Mouse (Mus musculus) intestine, embryonic 14.5 days (tissue): ENCODE results near the gene Myh10. TPM values are rescaled to one million over a fixed set of nuclear protein-coding genes. Genes with fewer than 3 reads are reported as not detected.

ENCODE experiments used
- ATAC-seq: fragments of 200-750 bp; cut with Nextera tagmentation; replicated peaks from 2 replicates; pipeline ENCODE4 v1.8.0; 2017; ENCODE audit warnings: low read depth, moderate number of reproducible peaks, moderate TSS enrichment, moderate library complexity; ENCODE audit not compliant: low FRiP score, low TSS enrichment
- DNase-seq: peaks from one replicate; pipeline ENCODE4 v3.0.0-alpha.2; 2018; ENCODE audit warnings: low spot score
- H3K27ac ChIP-seq: fragments of 300-500 bp; sonication (generic); 2 replicates; pipeline ENCODE4 v1.5.1; 2014; ENCODE audit warnings: low read depth, mild to moderate bottlenecking, control low read depth
- H3K27me3 ChIP-seq: fragments of 300-500 bp; sonication (generic); replicated peaks from 2 replicates; pipeline ENCODE4 v1.6.1; 2014; ENCODE audit warnings: low read length, control low read depth; ENCODE audit not compliant: control insufficient read depth, insufficient read depth
- H3K36me3 ChIP-seq: fragments of 300-500 bp; sonication (generic); 2 replicates; pipeline ENCODE4 v1.6.1; 2014; ENCODE audit warnings: low read length, control low read depth; ENCODE audit not compliant: control insufficient read depth, insufficient read depth
- H3K4me1 ChIP-seq: fragments of 300-500 bp; sonication (generic); replicated peaks from 2 replicates; pipeline ENCODE4 v1.6.1; 2014; ENCODE audit warnings: low read length, control low read depth, mixed read lengths; ENCODE audit not compliant: control insufficient read depth, insufficient read depth
- H3K4me2 ChIP-seq: fragments of 300-500 bp; sonication (generic); 2 replicates; pipeline ENCODE4 v1.6.1; 2014; ENCODE audit warnings: low read length
- H3K4me3 ChIP-seq: fragments of 300-500 bp; sonication (generic); 2 replicates; pipeline ENCODE4 v1.5.1; 2014; ENCODE audit warnings: low read depth, low read length, control low read depth, mixed read lengths
- H3K9ac ChIP-seq: fragments of 300-500 bp; sonication (generic); 2 replicates; pipeline ENCODE4 v1.6.1; 2014; ENCODE audit warnings: mild to moderate bottlenecking, low read length
- H3K9me3 ChIP-seq: fragments of 300-500 bp; sonication (generic); 2 replicates; pipeline ENCODE4 v1.6.1; 2016; ENCODE audit warnings: low read length, control low read depth; ENCODE audit not compliant: control insufficient read depth
- WGBS: fragments of 180-500 bp; shearing (Covaris S2); extraction: QIAGEN DNeasy Blood & Tissue Kit; methylation state at CpG from one replicate; pipeline ENCODE4 v1.1.7; 2014; 5-methylcytosine and 5-hydroxymethylcytosine counted together
- polyA plus RNA-seq: library from polyadenylated mRNA; unstranded; fragments of >200 nt; fragmentation: Nextera tagmentation; extraction: Ambion mirVana; gene quantifications from 2 replicates; pipeline ENCODE4 v1.2.1, GENCODE M21; 2014

Gene Myh10
- polyA plus RNA-seq, 1 experiment from 2014 or later, result 108 TPM

DNA sequence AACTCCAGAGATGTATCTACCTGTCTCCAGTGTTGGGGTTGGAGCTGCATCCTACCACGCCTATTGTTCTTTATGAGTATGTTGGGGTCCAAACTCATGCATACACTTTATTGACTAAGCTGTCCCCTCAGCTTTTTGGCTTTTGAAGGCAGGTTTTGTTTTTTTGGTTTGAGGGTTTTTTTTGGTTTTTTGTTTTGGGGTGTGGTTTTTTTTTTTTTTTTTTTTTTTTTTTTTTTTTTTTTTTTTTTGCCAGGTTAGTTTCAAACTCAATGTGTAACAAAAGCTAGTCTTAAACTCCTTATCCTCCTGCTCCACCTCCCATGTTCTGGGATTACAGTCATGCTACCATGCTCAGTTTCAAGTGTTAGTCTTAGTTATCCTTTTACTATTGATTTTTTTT, 12.9 kb downstream of the Myh10 start:
- Histone ChIP-seq H3K27ac (no peak overlapping the region), H3K4me3 (no peak overlapping the region), H3K9me3 (0 out of 2 replicates have a peak, but pooled peaks cover 3% of the 10 kb centered on the region), H3K27me3 (no peaks in the 10 kb centered on the region), H3K36me3 (peaks cover 57% of the 10 kb centered on the region), H3K9ac (no peak overlapping the region), H3K4me2 (no peak overlapping the region), H3K4me1 (no peaks in the 10 kb centered on the region)
- no peak for ATAC-seq
- 92% methylated on average over 1 of the region's 1 CpGs for WGBS
- no peak for DNase-seq

DNA sequence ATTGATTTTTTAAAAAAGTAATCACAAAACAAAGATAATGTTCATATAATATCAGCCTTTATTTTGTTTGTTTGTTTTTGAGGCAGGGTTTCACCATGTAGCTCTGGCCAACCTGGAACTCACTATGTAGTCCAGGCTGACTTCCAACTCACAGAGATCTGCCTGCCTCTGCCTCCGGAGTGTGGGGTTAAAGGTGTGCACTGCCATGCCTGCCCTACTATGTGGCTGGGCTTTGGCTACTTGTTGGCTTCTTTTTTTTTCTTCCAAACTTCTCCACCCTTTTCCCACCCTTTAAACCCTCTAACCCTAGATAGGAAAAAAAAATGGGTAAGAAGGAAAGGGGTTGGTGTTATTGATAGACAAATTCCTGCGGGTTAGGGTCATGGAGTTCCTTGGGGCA, 13.5 kb downstream of the Myh10 start:
- ATAC-seq (no peak), DNase-seq (no peak)
- Histone ChIP-seq H3K27me3 (no peaks in the 10 kb centered on the region), H3K36me3 (peaks cover 51% of the 10 kb centered on the region), H3K4me1 (peaks cover 4% of the 10 kb centered on the region), H3K9ac (no peak overlapping the region), H3K4me2 (no peak overlapping the region), H3K27ac (no peak overlapping the region), H3K4me3 (no peak overlapping the region), H3K9me3 (0 out of 2 replicates have a peak, but pooled peaks cover 3% of the 10 kb centered on the region)
- WGBS, result 98% methylated on average over 2 of the region's 2 CpGs

- H3K9ac ChIP-seq, result no peak overlapping the region
- H3K9me3 ChIP-seq, result 0 out of 2 replicates have a peak, but pooled peaks cover 3% of the 10 kb centered on the region
- DNase-seq, result no peak
- ATAC-seq, result no peak
- no peaks in the 10 kb centered on the region for H3K27me3 ChIP-seq
- WGBS, result 66% methylated on average over 9 of the region's 9 CpGs
- no peak overlapping the region for H3K27ac ChIP-seq
- no peak overlapping the region for H3K4me2 ChIP-seq
- H3K4me3 ChIP-seq, result no peak overlapping the region
- peaks cover 4% of the 10 kb centered on the region for H3K4me1 ChIP-seq
- H3K36me3 ChIP-seq, result peaks cover 32% of the 10 kb centered on the region
These were observed 15.4 kb downstream of the Myh10 start for GRCm38 (mm10) chr11:68706524-68707429.

DNA sequence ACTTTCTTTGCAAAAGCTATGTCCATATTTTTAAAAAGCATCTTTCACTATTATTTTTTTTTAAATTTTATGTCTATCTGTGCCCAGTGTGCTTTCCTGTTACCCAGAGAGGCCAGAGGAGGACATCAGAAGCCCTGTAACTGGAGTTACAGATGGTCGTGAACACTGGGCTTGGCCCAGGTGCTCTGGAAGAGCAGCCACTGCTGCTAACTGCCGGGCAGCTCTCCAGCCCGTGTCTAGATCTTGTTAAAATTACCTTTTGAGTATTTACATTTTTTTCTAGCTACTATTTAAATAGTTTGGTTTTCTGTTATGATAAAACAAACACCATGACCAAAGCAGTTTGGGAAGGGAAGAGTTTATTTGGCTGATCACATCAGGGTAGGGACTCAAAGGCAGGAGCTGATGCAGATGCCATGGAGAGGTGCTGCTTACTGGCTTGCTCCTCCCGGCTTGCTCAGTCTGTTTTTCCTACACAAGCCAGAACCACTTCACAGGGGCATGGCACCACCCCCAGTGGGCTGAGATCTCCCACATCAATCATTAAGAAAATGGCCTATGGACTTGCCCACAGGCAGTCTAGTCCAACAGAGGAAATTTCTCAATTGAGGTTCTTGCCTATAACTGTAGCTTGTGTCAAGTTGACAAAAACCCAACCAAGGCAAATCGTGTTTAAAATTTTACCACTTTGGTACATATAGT, 16.7 kb downstream of the Myh10 start:
- H3K9ac ChIP-seq, result no peak overlapping the region
- H3K27ac ChIP-seq, result no peak overlapping the region
- peaks cover 20% of the 10 kb centered on the region for H3K36me3 ChIP-seq
- DNase-seq (no peak), ATAC-seq (no peak)
- H3K27me3 ChIP-seq, result no peaks in the 10 kb centered on the region
- H3K4me1 ChIP-seq, result peaks cover 4% of the 10 kb centered on the region
- no peak overlapping the region for H3K4me2 ChIP-seq
- 69% methylated on average over 5 of the region's 5 CpGs for WGBS
- 0 out of 2 replicates have a peak, but pooled peaks cover 3% of the 10 kb centered on the region for H3K9me3 ChIP-seq
- H3K4me3 ChIP-seq, result no peak overlapping the region

GRCm38 (mm10) chr11:68716167-68716566, 24.8 kb downstream of the Myh10 start:
- no peak overlapping the region for H3K4me3 ChIP-seq
- no peak overlapping the region for H3K9ac ChIP-seq
- 96% methylated on average over 4 of the region's 4 CpGs for WGBS
- no peak overlapping the region for H3K27ac ChIP-seq
- H3K36me3 ChIP-seq, result peaks cover 33% of the 10 kb centered on the region
- H3K27me3 ChIP-seq, result no peaks in the 10 kb centered on the region
- 0 out of 2 replicates have a peak, but pooled peaks cover 7% of the 10 kb centered on the region for H3K4me1 ChIP-seq
- H3K4me2 ChIP-seq, result no peak overlapping the region
- no peak for DNase-seq
- no peaks in the 10 kb centered on the region for H3K9me3 ChIP-seq
- ATAC-seq, result no peak

GRCm38 (mm10) chr11:68717171-68717840, 25.9 kb downstream of the Myh10 start:
- no peak overlapping the region for H3K27ac ChIP-seq
- WGBS, result 57% methylated on average over 16 of the region's 16 CpGs
- no peak for DNase-seq

DNA sequence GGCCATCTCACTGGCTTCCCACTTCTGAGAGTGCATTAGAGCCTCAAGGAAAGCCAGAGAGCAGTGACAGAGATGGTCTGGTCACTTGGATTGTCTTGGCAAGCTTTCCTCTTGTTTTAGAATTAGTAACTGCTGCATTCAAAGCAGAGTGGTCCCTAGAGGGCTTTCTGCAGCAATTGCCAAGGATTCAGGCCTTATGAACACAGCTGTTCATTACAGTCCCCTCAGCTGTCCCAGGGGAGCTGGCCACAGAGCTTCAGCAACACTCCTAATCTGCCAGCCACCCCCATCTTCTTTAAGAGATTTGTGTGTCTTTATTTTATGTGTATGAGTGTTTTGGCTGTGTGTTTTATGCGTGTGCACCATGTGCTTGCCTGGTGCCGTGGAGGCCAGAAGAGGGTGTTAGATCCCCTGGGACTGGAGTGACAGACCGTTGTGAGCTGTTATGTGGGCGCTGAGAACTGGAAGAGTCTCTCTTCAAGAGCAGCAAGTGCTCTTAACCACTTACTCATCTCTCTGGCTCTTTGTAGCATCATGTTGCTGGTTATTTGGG, 27.8 kb downstream of the Myh10 start:
- H3K4me2 ChIP-seq, result no peak overlapping the region
- H3K4me3 ChIP-seq, result no peak overlapping the region
- no peak overlapping the region for H3K9ac ChIP-seq
- H3K4me1 ChIP-seq, result 0 out of 2 replicates have a peak, but pooled peaks cover 7% of the 10 kb centered on the region
- peaks cover 55% of the 10 kb centered on the region for H3K36me3 ChIP-seq
- ATAC-seq (no peak), DNase-seq (no peak)
- 93% methylated on average over 4 of the region's 4 CpGs for WGBS
- no peak overlapping the region for H3K27ac ChIP-seq
- no peaks in the 10 kb centered on the region for H3K27me3 ChIP-seq
- no peaks in the 10 kb centered on the region for H3K9me3 ChIP-seq

More at GRCm38 (mm10) chr11:68717171-68717840, 25.9 kb downstream of the Myh10 start:
- Histone ChIP-seq H3K4me1 (0 out of 2 replicates have a peak, but pooled peaks cover 7% of the 10 kb centered on the region), H3K4me3 (no peak overlapping the region), H3K36me3 (peaks cover 44% of the 10 kb centered on the region), H3K4me2 (no peak overlapping the region), H3K9ac (no peak overlapping the region), H3K9me3 (no peaks in the 10 kb centered on the region), H3K27me3 (no peaks in the 10 kb centered on the region)
- no peak for ATAC-seq

DNA sequence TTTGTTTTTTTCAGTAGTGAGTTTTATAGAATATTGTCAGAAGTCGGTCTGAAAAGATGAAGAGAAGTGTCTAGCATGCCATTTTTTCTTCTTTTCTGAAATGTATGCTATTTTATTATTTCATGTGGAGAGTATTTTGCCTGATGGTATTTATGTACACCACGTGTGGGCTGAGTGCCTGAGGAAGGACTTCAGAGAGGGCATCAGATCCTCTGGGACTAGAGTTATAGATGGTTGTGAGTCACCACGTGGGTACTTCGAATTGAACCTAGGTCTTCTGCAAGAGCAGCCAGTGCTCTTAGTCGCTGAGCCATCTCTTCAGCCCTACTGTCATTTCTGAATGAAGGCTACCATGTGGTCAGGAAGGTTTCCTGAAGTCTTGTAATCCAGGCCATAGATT, 28.4 kb downstream of the Myh10 start:
- Histone ChIP-seq H3K4me1 (0 out of 2 replicates have a peak, but pooled peaks cover 7% of the 10 kb centered on the region), H3K9ac (no peak overlapping the region), H3K4me2 (no peak overlapping the region), H3K4me3 (no peak overlapping the region), H3K27me3 (no peaks in the 10 kb centered on the region), H3K9me3 (no peaks in the 10 kb centered on the region), H3K36me3 (peaks cover 53% of the 10 kb centered on the region), H3K27ac (no peak overlapping the region)
- 80% methylated on average over 5 of the region's 5 CpGs for WGBS
- DNase-seq (no peak), ATAC-seq (no peak)
